Mouse (Mus musculus) bone marrow, adult 2 months (tissue): ENCODE measurements around the gene Gipc2. TPM values are rescaled to one million over a fixed set of nuclear protein-coding genes. Genes with fewer than 3 reads are reported as not detected.

Experiments used
- H3K27ac ChIP-seq: fragments of 200-500 bp; 2 replicates; pipeline ENCODE4 v1.5.1; 2012; ENCODE audit warnings: low read depth, mild to moderate bottlenecking, control low read depth, inconsistent platforms, low read length; ENCODE audit not compliant: control insufficient read depth, poor library complexity, insufficient read depth
- H3K4me1 ChIP-seq: fragments of 200-500 bp; 2 replicates; pipeline ENCODE4 v1.6.1; 2011; ENCODE audit warnings: low read length; ENCODE audit not compliant: control insufficient read depth, insufficient read depth
- H3K4me3 ChIP-seq: fragments of 200-500 bp; replicated peaks from 2 replicates; pipeline ENCODE3; 2011; ENCODE audit warnings: mild to moderate bottlenecking, low read depth, low read length, control low read depth; ENCODE audit not compliant: control insufficient read depth
- CTCF ChIP-seq: fragments of 200-500 bp; IDR thresholded peaks from 2 replicates; pipeline ENCODE4 v1.5.1; 2011; ENCODE audit warnings: low read length, control low read depth; ENCODE audit not compliant: control insufficient read depth, insufficient read depth
- POLR2A ChIP-seq: fragments of 200-500 bp; IDR thresholded peaks from 2 replicates; pipeline ENCODE4 v1.6.1; 2011; ENCODE audit warnings: low read depth, mild to moderate bottlenecking, control low read depth, low read length, borderline replicate concordance; ENCODE audit not compliant: control insufficient read depth
- WGBS: fragments of 180-500 bp; shearing (Covaris S2); methylation state at CpG from one replicate; pipeline ENCODE4 v1.1.7; 2018; 5-methylcytosine and 5-hydroxymethylcytosine counted together
- polyA plus RNA-seq: library from polyadenylated mRNA; stranded (reverse); fragments of >200 nt; gene quantifications from 2 replicates; pipeline ENCODE4 v1.2.4, GENCODE M21; 2011; ENCODE audit warnings: low replicate concordance; ENCODE audit not compliant: missing spikeins, insufficient read depth, insufficient read length

Gipc2 gene
- polyA plus RNA-seq, 1 experiment = 4.1 TPM

GRCm38 (mm10) chr3:152046895-152047294 is 119.1 kb downstream of the Gipc2 start:
- no peaks in the 10 kb centered on the region for H3K4me1 ChIP-seq
- no peak overlapping the region for H3K27ac ChIP-seq
- TF ChIP-seq CTCF = no peak
- TF ChIP-seq POLR2A = no peak
- H3K4me3 ChIP-seq = no peak overlapping the region
- 67% methylated on average over 3 of the region's 3 CpGs for WGBS

Other genes with a start within 250 kb of the Gipc2 start
- 25.3 and 37.8 TPM in 2 replicates for gene Dnajb4, start 44.1 kb upstream of the Gipc2 start, polyA plus RNA-seq
- 47.1 and 78.2 TPM in 2 replicates for gene Fubp1, start 44.2 kb upstream of the Gipc2 start, polyA plus RNA-seq
- 2.3 and 7.3 TPM in 2 replicates for gene Nexn, start 100.1 kb upstream of the Gipc2 start, polyA plus RNA-seq
- 0.65 and 2.8 TPM in 2 replicates for gene Miga1, start 174.2 kb upstream of the Gipc2 start, polyA plus RNA-seq
- 16.6 and 29.3 TPM in 2 replicates for gene Usp33, start 180.2 kb upstream of the Gipc2 start, polyA plus RNA-seq
- 11.5 and 13.2 TPM in 2 replicates for gene Zzz3, start 229.2 kb upstream of the Gipc2 start, polyA plus RNA-seq